Mouse (Mus musculus) lung, adult 2 months (tissue): ENCODE measurements around the gene Polk.

Experiments
- CTCF ChIP-seq: fragments of 200-500 bp; IDR thresholded peaks from 2 replicates; pipeline ENCODE4 v1.5.1; 2011; ENCODE audit warnings: mild to moderate bottlenecking, low read length, control low read depth; ENCODE audit not compliant: insufficient read depth
- POLR2A ChIP-seq: fragments of 200-500 bp; IDR thresholded peaks from 2 replicates; pipeline ENCODE4 v1.6.1; 2011; ENCODE audit warnings: low read depth, mild to moderate bottlenecking, control low read depth, low read length, borderline replicate concordance; ENCODE audit errors: extremely low read depth

DNA sequence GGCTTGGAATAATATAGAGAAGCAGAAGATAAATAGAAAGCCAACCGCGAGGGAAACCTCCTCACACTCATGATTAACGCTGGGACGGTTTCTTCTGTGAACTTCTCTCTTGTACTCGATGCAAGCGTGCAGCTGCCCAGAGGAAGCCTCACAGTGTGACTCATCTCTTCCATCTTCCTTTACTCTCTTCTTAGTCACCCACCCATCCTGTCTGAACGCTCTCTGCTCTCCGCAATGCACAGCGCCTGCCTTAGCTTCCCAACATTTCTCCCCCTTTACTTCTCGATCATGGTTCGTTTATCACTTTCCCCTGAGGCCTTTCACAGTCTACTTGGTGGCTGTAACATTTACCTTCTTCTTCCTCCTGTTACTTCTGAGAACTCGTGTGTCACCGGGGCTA, 31.7 kb downstream of the Polk start:
- TF ChIP-seq CTCF (no peak), POLR2A (no peak; the same call in 1 of the 2 replicates)
